Mouse (Mus musculus) regulatory T cell (primary cell): ENCODE data around the gene Ttyh3.
"Not testable (repeated sequence)": the region's sequence is repeated elsewhere in the genome, so short reads cannot be mapped to it uniquely, and the experiment has no call there.

Experiments
- in situ Hi-C: fragments of 300-600 bp; cut with MboI, MseI; formaldehyde crosslinking; loops from one replicate; pipeline ENCODE4 v1.15.1; 2025; ENCODE audit warnings: high pct_unique_total_duplicates

Gene Ttyh3

DNA sequence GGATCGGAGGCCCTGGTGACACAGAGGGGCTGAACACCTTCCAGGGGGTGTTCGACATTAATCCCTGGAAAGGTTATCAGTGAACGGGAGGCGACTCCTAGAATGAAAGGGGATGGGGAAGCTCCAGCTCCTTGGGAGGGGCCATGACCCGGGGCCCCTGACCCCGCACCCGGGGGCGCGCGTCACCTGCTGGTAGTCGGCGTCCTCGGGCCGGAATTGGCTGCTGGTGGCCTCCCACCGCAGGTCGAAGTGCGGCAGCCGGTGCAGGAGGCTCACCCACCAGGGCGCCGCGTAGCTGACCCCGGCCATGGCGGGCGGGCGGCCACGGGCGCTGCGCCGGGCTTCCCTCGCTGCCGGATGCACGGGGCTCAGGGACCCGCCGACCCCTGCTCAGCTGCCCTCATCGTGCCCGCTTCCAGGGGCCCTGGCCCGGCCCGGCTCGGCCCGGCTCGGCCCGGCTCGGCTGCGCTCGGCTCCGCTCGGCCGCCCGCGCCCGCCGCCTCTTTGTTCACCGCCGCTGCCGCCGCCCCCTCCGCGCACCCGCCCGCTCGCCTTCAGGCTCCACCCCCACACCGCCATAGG lies at the start of gene Ttyh3:
Gene Ttyh3 (minus strand): TSS at position 513 of the 582 bp plus-strand sequence.
- in situ Hi-C loops = loop anchor here (5.0 kb wide), 1 partner anchor 1261 kb away; no protein-coding TSS in a partner anchor

DNA sequence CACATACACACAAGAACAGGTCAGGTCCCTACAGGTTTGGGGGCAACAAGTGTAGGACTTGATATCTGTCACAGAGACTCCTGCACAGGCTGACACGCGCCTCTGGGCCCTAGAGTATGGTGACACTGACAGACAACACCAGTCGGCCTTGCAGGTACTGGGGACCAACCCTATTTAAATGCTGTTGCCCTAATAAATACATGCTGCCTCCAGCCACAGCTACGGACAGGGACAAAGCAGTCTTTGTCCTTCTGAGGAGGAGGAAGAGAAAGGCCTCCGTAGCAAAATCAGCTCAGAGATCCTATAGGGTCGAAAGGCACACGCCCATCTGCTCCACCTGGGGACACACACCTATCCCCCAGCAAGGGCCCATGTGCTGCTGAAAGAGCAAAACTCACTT lies 47.2 kb upstream of the Ttyh3 start:
- in situ Hi-C loops = no loop called here

DNA sequence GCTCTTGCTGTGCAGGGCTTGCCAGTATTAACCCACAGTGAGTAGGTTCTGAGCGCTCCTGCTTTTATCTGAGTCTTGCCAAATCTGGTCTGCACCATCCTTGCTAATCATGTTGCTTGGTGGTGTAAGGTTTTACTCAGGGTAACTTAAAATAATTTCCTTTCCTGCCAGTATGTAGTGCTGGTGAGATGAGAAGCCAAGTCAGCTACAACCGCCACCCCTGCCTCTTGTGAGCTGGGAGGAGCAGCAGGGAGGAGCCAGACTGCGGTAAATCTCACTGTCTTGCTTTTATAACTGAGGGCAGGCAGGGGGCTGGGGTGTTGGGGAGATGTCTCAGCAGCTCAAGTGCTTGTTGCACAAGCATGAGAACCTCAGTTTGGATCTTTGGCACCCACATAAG lies 39.6 kb upstream of the Ttyh3 start:
- in situ Hi-C loops = no loop called here

- in situ Hi-C loops = loop anchor here (5.0 kb wide), 1 partner anchor 142 kb away; no protein-coding TSS in a partner anchor
Measured at GRCm38 (mm10) chr5:140684343-140685148, 35.7 kb upstream of the Ttyh3 start.

GRCm38 (mm10) chr5:140682113-140682512 lies 33.3 kb upstream of the Ttyh3 start:
- in situ Hi-C loops = loop anchor here (5.0 kb wide), 1 partner anchor 140 kb away; no protein-coding TSS in a partner anchor

- in situ Hi-C loops = loop anchor here (5.0 kb wide), 1 partner anchor 139 kb away; no protein-coding TSS in a partner anchor
Measured at GRCm38 (mm10) chr5:140680950-140681349, 32.1 kb upstream of the Ttyh3 start.

DNA sequence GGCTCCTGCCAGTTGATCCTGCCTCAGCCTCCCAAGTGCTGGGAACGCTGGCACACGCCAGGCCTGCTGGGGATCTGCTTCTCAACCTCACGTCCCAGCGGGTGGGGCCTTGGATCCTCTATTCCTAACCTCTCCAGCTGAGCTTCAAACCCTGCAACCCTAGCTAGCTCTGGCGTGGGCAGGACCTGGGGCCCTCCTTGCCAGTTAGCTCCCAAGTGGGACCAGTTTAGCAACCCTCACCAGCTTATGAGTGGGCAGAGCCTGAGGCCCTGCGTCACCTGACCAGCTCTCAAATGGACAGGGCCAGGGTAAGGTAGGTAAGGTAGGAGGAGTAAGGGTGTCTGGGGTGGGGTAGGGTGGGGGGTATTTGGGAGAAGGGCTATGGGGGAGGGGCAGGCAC lies 31.2 kb upstream of the Ttyh3 start:
- in situ Hi-C loops = loop anchor here (5.0 kb wide), 1 partner anchor 138 kb away; no protein-coding TSS in a partner anchor

GRCm38 (mm10) chr5:140677137-140677536 lies 28.3 kb upstream of the Ttyh3 start:
- in situ Hi-C loops = no loop called here

DNA sequence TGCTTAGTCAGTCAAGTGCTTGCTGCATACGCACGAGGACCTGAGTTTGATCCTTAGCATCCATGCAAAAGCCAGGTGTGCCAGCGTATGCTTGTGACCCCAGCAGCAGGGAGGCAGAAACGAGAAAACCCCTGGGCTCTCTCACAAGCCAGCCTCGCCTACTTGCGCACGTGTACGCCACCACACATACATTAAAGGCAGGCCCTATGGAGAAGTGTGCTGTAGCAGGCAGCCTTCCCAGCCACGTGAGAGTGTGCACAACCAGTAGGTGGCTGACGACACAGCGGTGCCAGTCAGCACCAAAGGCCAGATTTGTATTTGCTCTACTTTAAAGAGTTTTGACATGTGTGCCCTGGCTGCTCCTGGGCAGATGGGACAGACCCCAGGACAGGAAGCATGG lies 26.8 kb upstream of the Ttyh3 start:
- in situ Hi-C loops = no loop called here

DNA sequence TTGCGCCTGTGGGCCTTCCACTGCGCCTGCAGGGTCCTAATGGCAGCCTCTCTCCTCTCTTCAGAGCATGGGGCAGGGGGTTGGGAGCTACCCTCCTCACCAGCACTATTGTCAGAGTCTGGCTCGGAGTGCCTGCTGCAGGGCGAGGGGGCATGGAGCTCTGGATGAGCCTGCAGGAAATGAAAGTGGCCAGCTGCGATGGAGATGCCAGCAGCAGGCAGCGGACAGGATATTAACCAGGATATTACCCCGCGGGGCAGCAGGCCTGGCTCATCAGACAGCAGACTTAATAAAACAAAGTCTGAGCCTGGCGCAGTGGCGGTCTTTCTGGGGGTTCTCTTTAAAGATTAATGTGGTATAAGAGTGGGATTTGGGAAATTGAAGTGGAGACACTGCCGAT lies 26.2 kb upstream of the Ttyh3 start:
- in situ Hi-C loops = no loop called here

DNA sequence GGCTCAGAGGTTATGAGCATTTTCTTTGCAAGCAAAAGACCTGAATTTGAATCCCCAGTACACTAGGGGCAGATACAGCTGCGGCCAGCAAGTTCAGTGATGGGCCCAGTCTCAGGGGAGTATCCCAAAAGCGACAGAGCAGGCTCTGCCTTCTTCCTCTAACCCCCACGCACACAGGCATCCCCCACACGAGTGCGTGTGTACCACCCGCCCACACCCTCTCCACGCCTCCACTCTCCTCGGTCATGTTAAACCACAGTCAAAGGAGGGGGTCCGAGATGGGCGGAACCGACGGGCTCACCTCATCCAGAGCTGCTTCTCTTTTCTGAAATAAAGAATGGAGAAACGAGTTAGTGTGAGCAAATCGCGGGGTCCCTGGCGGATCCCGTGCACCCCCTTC lies 25.2 kb upstream of the Ttyh3 start:
- in situ Hi-C loops = no loop called here

- in situ Hi-C loops = not testable (repeated sequence)
Measured at GRCm38 (mm10) chr5:140672603-140673002, 23.8 kb upstream of the Ttyh3 start.

- in situ Hi-C loops = no loop called here
Measured at GRCm38 (mm10) chr5:140672115-140672514, 23.3 kb upstream of the Ttyh3 start.

- in situ Hi-C loops = no loop called here
Measured at GRCm38 (mm10) chr5:140663621-140664180, 14.9 kb upstream of the Ttyh3 start.

DNA sequence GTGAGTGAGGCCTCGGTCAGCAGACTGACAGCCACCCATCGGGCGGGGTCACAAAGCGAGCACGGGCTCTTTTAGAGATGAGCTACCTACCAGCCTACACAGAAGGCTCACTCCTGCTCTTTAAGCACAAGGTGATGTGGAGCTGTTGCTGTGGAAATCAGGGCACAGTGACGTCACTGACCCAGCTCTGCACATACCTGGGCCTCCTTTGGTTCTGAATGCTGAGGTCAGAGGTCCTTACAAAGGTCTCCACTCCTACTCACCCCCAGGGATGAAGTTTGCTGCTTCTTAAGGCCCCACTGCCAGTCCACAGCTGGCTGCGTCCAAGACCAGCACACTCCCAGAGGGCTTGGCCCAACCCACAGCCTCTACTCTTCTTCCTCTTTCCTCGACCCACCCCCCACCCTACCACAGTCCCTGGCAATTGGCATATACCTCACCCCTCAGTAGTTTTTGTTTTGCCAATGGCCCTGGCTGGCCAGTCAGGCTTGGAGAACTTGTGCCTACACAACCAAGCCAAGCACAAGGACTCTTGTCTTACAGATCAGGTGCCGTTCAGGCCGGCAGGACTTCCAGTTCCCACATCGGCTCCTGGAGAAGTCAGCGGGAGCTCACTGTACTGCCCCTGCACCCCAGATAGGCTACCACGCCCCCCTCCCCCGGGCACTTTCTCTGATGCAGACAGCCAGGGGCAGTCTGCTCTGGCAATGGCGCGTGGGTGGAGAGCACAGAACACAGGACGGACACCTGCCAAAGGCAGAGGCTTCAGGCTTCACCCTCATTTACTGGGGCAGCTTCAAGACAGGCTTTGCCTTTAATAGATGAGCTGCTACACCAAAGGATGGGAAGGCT lies 14.1 kb upstream of the Ttyh3 start:
- in situ Hi-C loops = no loop called here

- in situ Hi-C loops = no loop called here
Measured at GRCm38 (mm10) chr5:140661875-140662643, 13.2 kb upstream of the Ttyh3 start.

DNA sequence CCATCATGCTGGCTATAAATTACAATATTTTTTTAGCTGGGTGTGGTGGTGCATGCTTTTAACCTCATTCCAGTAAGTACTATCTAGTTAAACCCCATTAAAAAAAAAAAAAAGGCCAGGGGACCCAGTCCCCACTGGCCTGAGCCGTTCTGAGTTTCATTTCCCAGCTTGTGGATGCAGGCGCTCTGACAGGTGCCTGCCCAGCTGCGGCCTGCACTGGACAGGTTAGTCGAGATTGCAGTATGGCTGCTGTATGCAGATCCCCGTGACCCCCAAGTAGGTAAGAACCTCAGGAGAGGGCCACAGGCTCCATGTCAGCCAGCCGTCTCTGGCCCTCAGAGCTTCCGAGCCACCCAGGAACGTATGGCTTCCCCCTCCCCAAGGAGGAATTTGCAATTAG lies 12.6 kb upstream of the Ttyh3 start:
- in situ Hi-C loops = no loop called here

DNA sequence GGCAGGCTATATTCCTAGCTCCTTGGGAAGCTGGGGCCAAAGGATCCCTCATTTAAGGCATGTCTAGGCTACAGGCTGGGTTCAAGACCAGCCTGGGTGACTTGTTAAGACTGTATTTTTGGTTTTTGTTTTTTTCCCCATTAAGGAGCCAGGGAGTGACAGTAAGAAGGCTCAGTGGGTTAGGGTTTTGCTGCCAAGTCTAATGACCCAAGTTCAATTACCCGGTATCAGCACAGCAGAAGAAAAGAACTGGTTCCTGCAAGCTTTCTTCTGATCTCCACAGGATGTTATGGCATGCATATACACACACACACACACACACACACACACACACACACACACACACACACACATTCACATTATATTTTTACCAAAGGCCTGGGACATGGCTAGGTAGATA lies 11.6 kb upstream of the Ttyh3 start:
- in situ Hi-C loops = no loop called here

DNA sequence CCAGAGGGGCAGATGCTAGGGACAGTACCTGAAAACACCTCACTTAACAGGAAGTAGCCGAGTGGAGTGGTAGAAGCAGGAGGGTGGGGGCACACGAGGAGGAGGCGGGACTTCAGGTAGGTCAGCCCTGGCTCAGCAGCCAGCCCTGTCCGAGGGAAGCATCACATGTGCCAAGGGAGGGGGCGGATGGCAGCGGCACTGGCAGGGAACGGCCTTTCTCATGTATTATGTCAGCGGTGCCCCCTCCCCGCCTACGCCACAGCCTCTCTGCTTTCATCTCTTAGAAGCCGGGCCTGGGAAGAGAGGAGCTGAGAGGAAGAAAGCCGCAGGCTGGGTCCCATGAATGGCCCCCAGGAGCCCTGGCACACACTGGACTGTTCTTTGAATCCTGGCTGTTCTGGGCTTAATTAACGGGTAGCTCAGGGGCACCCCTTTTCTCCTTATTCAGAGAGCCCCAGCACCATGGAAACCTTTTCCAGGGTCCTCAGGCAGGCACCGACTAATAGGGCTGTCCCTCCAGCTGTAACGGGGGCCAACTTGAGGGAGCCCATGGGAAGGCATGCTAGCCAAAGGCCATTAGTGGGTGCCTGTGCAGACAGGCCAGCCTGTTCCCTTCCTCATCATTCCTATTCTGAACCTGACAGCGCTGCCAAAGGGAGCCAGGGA lies 10.9 kb upstream of the Ttyh3 start:
- in situ Hi-C loops = no loop called here

DNA sequence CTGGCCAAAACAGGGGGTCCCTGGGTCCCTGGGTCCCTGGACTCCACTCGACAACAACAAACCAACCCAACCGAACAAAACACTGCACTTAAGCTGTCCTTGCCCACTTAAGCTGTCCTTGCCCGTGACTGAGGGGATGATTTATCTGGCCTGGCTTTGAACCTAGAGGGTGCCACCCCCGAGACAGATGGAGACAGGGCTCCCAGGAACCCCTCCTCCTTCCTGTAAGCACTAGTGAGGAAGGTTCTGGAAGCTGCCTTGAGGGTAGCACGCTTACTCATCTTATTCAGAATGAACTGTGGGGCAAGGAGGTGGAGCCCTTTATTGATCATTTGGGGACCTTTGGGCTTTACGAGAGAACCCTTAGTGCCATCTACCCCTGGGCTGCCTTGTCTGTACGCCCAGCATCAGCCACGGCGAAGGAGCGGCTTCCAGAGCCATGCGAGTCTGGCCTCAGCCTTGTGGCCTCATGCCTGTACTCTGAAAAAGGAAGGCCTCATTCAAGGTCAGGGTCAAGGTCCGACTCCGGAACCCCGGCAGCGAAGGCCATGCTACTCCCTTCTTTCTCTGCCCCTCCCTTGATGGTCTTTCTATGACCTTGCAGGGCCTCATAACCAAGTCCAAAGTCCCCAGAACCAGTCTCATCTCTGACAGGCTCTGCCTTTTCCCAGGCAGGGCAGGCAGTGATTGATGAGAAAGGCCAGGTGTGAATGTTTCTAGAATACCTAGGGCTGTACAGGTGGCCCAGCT lies 5.4 kb upstream of the Ttyh3 start:
- in situ Hi-C loops = no loop called here
